Mouse (Mus musculus): Measurements from ENCODE around the gene Arx. TPM values are rescaled to one million over a fixed set of nuclear protein-coding genes. Genes with fewer than 3 reads are reported as not detected.

Arx gene
- 41.3 and 42.8 TPM in 2 replicates for polyA plus RNA-seq (2015; fragmentation: Nextera tagmentation; extraction: Ambion mirVana)

DNA sequence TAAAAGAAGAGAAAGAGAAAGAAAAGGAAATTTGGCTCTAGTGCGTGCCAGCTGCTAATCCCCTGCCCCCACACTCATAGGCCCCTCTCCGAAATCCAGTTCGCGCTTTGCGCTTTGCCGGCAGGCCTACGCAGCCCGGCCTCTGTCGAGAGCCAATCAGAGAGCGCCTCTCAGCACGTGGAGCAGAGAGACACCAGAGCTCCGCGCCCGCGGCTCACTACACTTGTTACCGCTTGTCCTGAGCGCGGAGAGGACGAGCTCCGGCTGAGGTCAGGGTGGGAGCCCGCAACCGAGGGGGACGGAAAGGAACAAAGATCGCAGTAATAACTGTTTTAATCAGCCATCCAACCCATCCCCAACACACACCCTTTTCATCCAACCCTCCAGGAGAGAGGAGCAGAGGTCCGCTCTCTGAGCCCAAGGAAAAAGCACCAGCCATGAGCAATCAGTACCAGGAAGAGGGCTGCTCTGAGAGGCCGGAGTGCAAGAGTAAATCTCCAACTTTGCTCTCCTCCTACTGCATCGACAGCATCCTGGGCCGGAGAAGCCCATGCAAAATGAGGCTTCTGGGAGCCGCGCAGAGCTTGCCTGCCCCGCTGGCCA lies at the start of gene Arx:
Arx (plus strand) TSS at position 155 of the 603 bp plus-strand sequence.
- no peaks in the 10 kb centered on the region for H3K36me3 ChIP-seq (ENCODE audit: control insufficient read depth, insufficient read depth)
- H3K4me1 ChIP-seq (replicated peaks; ENCODE audit: control insufficient read depth, insufficient read depth, low read length): peaks cover 8% of the 10 kb centered on the region
- no peaks in the 10 kb centered on the region for H3K9me3 ChIP-seq (ENCODE audit: control insufficient read depth, low read length)
- peak within 1 kb of the TSS; percentile 48 for H3K4me3 ChIP-seq (replicated peaks; ENCODE audit: low read length)
- H3K27ac ChIP-seq (ENCODE audit: low read length): peak within 1 kb of the TSS; percentile 60
- H3K4me2 ChIP-seq (ENCODE audit: low read length): peak within 1 kb of the TSS; percentile 52
- H3K9ac ChIP-seq (replicated peaks; ENCODE audit: low read depth, low read length): peak within 1 kb of the TSS; percentile 63
- ATAC-seq: peak; percentile 92
- 22% methylated on average over 31 of the region's 31 CpGs for WGBS
- H3K27me3 ChIP-seq (replicated peaks; ENCODE audit: control insufficient read depth, insufficient read depth, low read length): no peaks in the 10 kb centered on the region

DNA sequence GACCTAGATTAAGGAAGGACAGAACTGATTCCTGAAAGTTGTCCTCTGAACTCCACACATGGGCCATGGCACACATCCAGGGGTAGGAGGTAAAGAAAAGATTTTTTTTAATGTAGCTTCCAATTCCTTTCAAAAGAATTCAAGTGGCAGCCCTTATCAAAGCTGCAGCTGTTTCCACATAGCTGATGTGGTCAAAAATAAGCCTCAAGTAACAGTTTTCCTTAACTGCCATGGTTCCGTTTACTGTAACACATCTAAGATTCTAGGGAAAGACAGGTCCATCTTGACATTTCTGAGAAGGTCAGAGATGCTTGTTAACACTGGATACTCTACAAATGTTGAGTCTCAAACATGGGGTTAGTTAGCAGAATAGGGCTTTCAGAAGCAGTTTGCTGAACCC lies 34.9 kb upstream of the Arx start:
- H3K27me3 ChIP-seq (replicated peaks; ENCODE audit: control insufficient read depth, insufficient read depth, low read length): no peaks in the 10 kb centered on the region
- no peaks in the 10 kb centered on the region for H3K36me3 ChIP-seq (ENCODE audit: control insufficient read depth, insufficient read depth)
- H3K4me3 ChIP-seq (replicated peaks; ENCODE audit: low read length): no peak overlapping the region
- H3K4me2 ChIP-seq (ENCODE audit: low read length): no peak overlapping the region
- H3K9ac ChIP-seq (replicated peaks; ENCODE audit: low read depth, low read length): no peak overlapping the region
- no peaks in the 10 kb centered on the region for H3K4me1 ChIP-seq (replicated peaks; ENCODE audit: control insufficient read depth, insufficient read depth, low read length)
- 67% methylated on average over 1 of the region's 1 CpGs for WGBS
- H3K9me3 ChIP-seq (ENCODE audit: control insufficient read depth, low read length): no peaks in the 10 kb centered on the region
- ATAC-seq: no peak
- no peak overlapping the region for H3K27ac ChIP-seq (ENCODE audit: low read length)

DNA sequence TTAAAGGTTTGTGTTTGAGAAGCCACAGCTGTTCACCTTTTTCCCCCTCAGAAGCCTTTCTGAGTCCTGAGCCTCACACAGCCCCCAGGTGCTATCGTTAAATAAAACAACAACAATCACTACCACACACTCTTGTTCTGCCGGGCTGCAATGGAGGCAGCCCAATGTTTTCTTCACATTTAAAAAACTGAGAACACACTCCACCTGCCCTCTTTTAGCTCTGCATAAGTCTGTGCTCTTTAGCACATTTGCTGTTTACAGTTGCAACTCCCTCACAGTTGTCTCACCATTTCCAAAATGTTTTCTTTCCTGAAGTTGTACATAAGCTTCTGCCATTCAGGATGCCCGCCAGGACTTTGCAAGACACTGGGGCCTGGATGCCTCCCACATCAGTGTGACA lies 10.6 kb upstream of the Arx start:
- 31% methylated on average over 3 of the region's 3 CpGs for WGBS
- H3K9me3 ChIP-seq (ENCODE audit: control insufficient read depth, low read length): no peaks in the 10 kb centered on the region
- no peak overlapping the region for H3K4me2 ChIP-seq (ENCODE audit: low read length)
- no peak overlapping the region for H3K4me3 ChIP-seq (replicated peaks; ENCODE audit: low read length)
- H3K9ac ChIP-seq (replicated peaks; ENCODE audit: low read depth, low read length): no peak overlapping the region
- ATAC-seq: peak; percentile 80
- no peak overlapping the region for H3K27ac ChIP-seq (ENCODE audit: low read length)
- H3K36me3 ChIP-seq (ENCODE audit: control insufficient read depth, insufficient read depth): no peaks in the 10 kb centered on the region
- 0 out of 2 replicates have a peak, but pooled peaks cover 3% of the 10 kb centered on the region for H3K27me3 ChIP-seq (replicated peaks; ENCODE audit: control insufficient read depth, insufficient read depth, low read length)
- peaks cover 2% of the 10 kb centered on the region; the same call in 1 of the 2 replicates for H3K4me1 ChIP-seq (replicated peaks; ENCODE audit: control insufficient read depth, insufficient read depth, low read length)

DNA sequence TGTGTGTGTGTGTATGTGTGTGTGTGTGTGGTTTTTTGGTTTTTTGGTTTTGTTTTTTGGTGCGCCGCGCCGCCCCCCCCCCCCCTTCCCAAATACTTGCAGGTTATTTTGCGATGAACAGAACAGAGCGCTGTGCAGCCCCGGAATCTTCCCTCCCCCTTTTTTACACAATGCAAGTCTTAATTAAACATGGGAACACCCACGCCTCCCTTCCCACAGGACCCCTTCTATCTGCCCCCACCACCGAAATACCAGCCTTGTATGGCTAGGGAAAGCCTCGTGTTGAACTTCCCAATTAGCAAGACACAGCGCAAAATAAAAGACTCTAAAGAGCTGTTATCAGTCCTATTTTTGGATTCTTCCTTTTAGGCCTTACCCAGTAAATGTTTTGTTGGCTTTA lies 6.3 kb upstream of the Arx start:
- Histone ChIP-seq H3K27ac (ENCODE audit: low read length) (no peak overlapping the region), H3K4me1 (replicated peaks; ENCODE audit: control insufficient read depth, insufficient read depth, low read length) (peaks cover 4% of the 10 kb centered on the region; the same call in 1 of the 2 replicates), H3K4me3 (replicated peaks; ENCODE audit: low read length) (no peak overlapping the region), H3K27me3 (replicated peaks; ENCODE audit: control insufficient read depth, insufficient read depth, low read length) (0 out of 2 replicates have a peak, but pooled peaks cover 3% of the 10 kb centered on the region), H3K9ac (replicated peaks; ENCODE audit: low read depth, low read length) (no peak overlapping the region), H3K9me3 (ENCODE audit: control insufficient read depth, low read length) (no peaks in the 10 kb centered on the region), H3K4me2 (ENCODE audit: low read length) (no peak overlapping the region), H3K36me3 (ENCODE audit: control insufficient read depth, insufficient read depth) (no peaks in the 10 kb centered on the region)
- ATAC-seq: no peak
- 38% methylated on average over 8 of the region's 11 CpGs for WGBS

DNA sequence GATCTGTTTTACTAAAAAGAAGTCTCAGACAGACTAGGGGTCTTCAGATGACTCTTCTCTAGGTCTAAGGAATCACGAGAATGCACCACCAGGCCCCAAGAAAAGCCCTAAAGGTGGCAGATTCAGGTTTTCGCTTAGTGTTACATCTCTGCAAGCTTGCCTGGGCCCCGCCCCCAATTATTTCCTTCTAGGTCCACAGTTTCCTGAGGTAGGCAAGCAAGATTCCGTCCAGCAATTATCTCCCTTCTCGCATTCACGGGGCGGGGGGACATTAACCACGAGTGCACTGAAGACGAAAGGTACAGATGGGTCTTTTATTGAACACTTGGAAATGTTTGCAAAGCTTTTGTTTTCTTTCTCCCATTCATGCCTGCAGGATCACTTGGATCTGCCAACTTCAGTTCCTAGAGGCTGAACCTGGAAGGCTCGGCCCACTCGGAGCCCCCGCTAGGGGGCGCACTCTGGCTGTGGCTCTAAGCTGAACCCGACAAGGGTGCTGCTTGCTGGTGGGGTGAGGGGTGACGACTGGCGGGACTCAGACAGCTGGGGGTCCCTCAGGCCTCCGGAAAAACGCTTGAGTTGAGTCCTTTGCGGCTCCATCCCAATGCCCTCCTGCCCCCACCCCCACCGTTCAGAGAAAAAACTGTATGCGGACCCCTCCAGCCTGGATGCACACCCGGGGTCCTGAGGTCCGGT lies 5.1 kb upstream of the Arx start:
- Histone ChIP-seq H3K4me3 (replicated peaks; ENCODE audit: low read length) (peak overlapping the region; percentile 27), H3K4me2 (ENCODE audit: low read length) (peak overlapping the region; percentile 45), H3K9me3 (ENCODE audit: control insufficient read depth, low read length) (no peaks in the 10 kb centered on the region), H3K4me1 (replicated peaks; ENCODE audit: control insufficient read depth, insufficient read depth, low read length) (peaks cover 4% of the 10 kb centered on the region), H3K27me3 (replicated peaks; ENCODE audit: control insufficient read depth, insufficient read depth, low read length) (0 out of 2 replicates have a peak, but pooled peaks cover 3% of the 10 kb centered on the region), H3K36me3 (ENCODE audit: control insufficient read depth, insufficient read depth) (no peaks in the 10 kb centered on the region), H3K9ac (replicated peaks; ENCODE audit: low read depth, low read length) (0 out of 2 replicates have a peak overlapping the region, but pooled peaks have one; percentile 22), H3K27ac (ENCODE audit: low read length) (peak overlapping the region; percentile 72; the same call in 1 of the 2 replicates)
- peak; percentile 64 for ATAC-seq
- WGBS: 22% methylated on average over 23 of the region's 23 CpGs

DNA sequence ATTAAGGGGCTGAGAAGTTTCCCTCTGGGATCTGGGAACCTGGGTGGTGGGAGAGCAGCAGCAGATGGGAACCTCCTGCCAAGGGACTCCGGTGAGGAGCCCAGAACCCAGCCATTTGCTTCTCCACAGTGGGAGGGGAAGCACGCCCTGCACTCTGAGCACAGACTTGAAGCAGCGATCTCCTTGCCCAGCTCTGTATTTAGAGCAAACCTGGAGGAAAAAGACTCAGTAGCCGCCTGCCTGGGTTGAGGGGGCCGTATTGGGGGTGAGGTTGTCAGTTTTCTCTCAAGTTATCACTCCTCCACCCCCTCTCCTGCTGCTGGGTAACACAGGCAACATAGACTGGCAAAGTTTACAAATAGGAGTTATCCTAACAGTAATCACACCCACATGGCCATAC lies 4.5 kb upstream of the Arx start:
- Histone ChIP-seq H3K4me3 (replicated peaks; ENCODE audit: low read length) (peak overlapping the region; percentile 27), H3K9ac (replicated peaks; ENCODE audit: low read depth, low read length) (peak overlapping the region; percentile 32; the same call in 1 of the 2 replicates), H3K9me3 (ENCODE audit: control insufficient read depth, low read length) (no peaks in the 10 kb centered on the region), H3K27ac (ENCODE audit: low read length) (peak overlapping the region; percentile 72), H3K36me3 (ENCODE audit: control insufficient read depth, insufficient read depth) (no peaks in the 10 kb centered on the region), H3K4me2 (ENCODE audit: low read length) (peak overlapping the region; percentile 45), H3K4me1 (replicated peaks; ENCODE audit: control insufficient read depth, insufficient read depth, low read length) (peaks cover 4% of the 10 kb centered on the region), H3K27me3 (replicated peaks; ENCODE audit: control insufficient read depth, insufficient read depth, low read length) (0 out of 2 replicates have a peak, but pooled peaks cover 3% of the 10 kb centered on the region)
- 16% methylated on average over 4 of the region's 5 CpGs for WGBS
- peak; percentile 37 for ATAC-seq

DNA sequence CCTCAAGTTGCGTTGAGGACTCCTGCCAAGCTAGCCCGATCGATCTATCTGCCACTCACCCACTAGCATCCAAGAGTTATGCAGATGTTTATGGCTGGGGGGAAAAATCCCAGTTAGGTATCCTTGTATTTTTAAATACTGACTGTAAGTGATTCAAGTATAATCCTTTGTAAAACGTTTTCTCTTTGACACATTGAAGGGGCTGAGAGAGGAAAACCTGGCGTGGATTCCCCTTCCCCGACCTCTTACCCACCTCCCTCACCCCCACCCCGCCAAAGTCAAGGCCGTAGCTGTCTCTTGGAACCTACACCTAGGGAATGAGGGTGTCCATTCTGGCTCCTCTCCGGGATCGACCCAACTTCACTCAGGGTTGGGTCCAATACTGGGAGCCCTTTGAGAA lies 1.2 kb upstream of the Arx start:
- H3K27me3 ChIP-seq (replicated peaks; ENCODE audit: control insufficient read depth, insufficient read depth, low read length): no peaks in the 10 kb centered on the region
- H3K36me3 ChIP-seq (ENCODE audit: control insufficient read depth, insufficient read depth): no peaks in the 10 kb centered on the region
- peak overlapping the region; percentile 72 for H3K27ac ChIP-seq (ENCODE audit: low read length)
- 15% methylated on average over 10 of the region's 10 CpGs for WGBS
- H3K9me3 ChIP-seq (ENCODE audit: control insufficient read depth, low read length): no peaks in the 10 kb centered on the region
- H3K9ac ChIP-seq (replicated peaks; ENCODE audit: low read depth, low read length): peak overlapping the region; percentile 51; the same call in 1 of the 2 replicates
- peaks cover 8% of the 10 kb centered on the region for H3K4me1 ChIP-seq (replicated peaks; ENCODE audit: control insufficient read depth, insufficient read depth, low read length)
- H3K4me2 ChIP-seq (ENCODE audit: low read length): peak overlapping the region; percentile 51
- peak overlapping the region; percentile 32 for H3K4me3 ChIP-seq (replicated peaks; ENCODE audit: low read length)
- no peak for ATAC-seq

DNA sequence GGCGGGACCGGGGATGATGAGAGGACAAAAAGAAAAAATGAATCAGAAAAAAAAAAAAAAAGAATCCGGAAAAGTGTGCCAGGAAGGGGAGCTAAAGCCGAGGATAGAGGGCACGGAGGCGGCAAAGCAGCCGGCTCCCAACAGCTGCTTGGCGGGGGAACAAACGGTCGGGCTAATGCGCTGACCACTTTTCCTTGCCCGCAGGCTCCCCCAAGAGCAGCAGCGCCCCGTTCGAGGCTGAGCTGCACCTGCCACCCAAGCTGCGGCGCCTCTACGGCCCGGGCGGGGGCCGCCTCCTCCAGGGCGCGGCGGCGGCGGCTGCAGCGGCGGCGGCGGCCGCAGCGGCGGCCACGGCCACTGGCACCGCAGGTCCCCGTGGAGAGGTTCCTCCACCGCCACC lies 2.1 kb downstream of the Arx start:
- peak overlapping the region; percentile 48 for H3K4me3 ChIP-seq (replicated peaks; ENCODE audit: low read length)
- ATAC-seq: no peak
- 26% methylated on average over 20 of the region's 37 CpGs for WGBS
- peak overlapping the region; percentile 80 for H3K27ac ChIP-seq (ENCODE audit: low read length)
- H3K27me3 ChIP-seq (replicated peaks; ENCODE audit: control insufficient read depth, insufficient read depth, low read length): no peaks in the 10 kb centered on the region; the same call in 1 of the 2 replicates
- H3K4me1 ChIP-seq (replicated peaks; ENCODE audit: control insufficient read depth, insufficient read depth, low read length): peaks cover 6% of the 10 kb centered on the region
- peak overlapping the region; percentile 64 for H3K4me2 ChIP-seq (ENCODE audit: low read length)
- no peaks in the 10 kb centered on the region for H3K9me3 ChIP-seq (ENCODE audit: control insufficient read depth, low read length)
- H3K36me3 ChIP-seq (ENCODE audit: control insufficient read depth, insufficient read depth): no peaks in the 10 kb centered on the region
- H3K9ac ChIP-seq (replicated peaks; ENCODE audit: low read depth, low read length): peak overlapping the region; percentile 72

DNA sequence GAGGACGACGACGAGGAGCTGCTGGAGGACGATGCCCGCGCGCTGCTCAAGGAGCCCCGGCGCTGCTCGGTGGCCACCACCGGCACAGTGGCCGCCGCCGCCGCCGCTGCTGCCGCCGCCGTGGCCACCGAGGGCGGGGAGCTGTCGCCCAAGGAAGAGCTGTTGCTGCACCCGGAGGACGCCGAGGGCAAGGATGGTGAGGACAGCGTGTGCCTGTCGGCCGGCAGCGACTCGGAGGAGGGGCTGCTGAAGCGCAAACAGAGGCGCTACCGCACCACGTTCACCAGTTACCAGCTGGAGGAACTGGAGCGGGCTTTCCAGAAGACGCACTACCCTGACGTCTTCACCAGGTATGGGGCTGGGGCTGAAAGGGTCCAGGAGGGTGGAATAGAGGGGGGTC lies 2.8 kb downstream of the Arx start:
- Histone ChIP-seq H3K4me3 (replicated peaks; ENCODE audit: low read length) (peak overlapping the region; percentile 48), H3K4me1 (replicated peaks; ENCODE audit: control insufficient read depth, insufficient read depth, low read length) (peaks cover 6% of the 10 kb centered on the region), H3K9me3 (ENCODE audit: control insufficient read depth, low read length) (no peaks in the 10 kb centered on the region), H3K27me3 (replicated peaks; ENCODE audit: control insufficient read depth, insufficient read depth, low read length) (no peaks in the 10 kb centered on the region; the same call in 1 of the 2 replicates), H3K4me2 (ENCODE audit: low read length) (peak overlapping the region; percentile 64), H3K27ac (ENCODE audit: low read length) (peak overlapping the region; percentile 80), H3K36me3 (ENCODE audit: control insufficient read depth, insufficient read depth) (no peaks in the 10 kb centered on the region), H3K9ac (replicated peaks; ENCODE audit: low read depth, low read length) (peak overlapping the region; percentile 72)
- no peak for ATAC-seq
- WGBS: 13% methylated on average over 29 of the region's 37 CpGs
